Mouse (Mus musculus) thymus, postnatal 25 days (tissue): Measurements from ENCODE around the gene Cirbp.

ENCODE experiments used
- DNase-seq: peaks from one replicate; pipeline ENCODE4 v3.0.0; 2022

The Cirbp gene

GRCm38 (mm10) chr10:80138553-80139438 lies 27.0 kb upstream of the Cirbp start, which contains the start of gene Atp5d:
Gene Atp5d, plus strand, starts transcription at chr10:80138632.
- DNase-seq: peak; percentile 66

GRCm38 (mm10) chr10:80139439-80139775 lies 26.4 kb upstream of the Cirbp start:
- DNase-seq: no peak

- DNase-seq: no peak
Measured at GRCm38 (mm10) chr10:80139975-80140665, 25.7 kb upstream of the Cirbp start.

GRCm38 (mm10) chr10:80140666-80141035 lies 25.1 kb upstream of the Cirbp start, which contains the start of gene Cbarp:
Gene Cbarp, minus strand, starts transcription at chr10:80140835.
- DNase-seq: no peak

- DNase-seq: peak; percentile 96
Measured at GRCm38 (mm10) chr10:80141243-80141642, 24.5 kb upstream of the Cirbp start.

GRCm38 (mm10) chr10:80141786-80142529 lies 23.8 kb upstream of the Cirbp start:
- peak; percentile 90 for DNase-seq

GRCm38 (mm10) chr10:80142530-80142925 lies 23.3 kb upstream of the Cirbp start:
- DNase-seq: no peak

GRCm38 (mm10) chr10:80143664-80144063 lies 22.1 kb upstream of the Cirbp start:
- DNase-seq: no peak

GRCm38 (mm10) chr10:80144159-80144558 lies 21.6 kb upstream of the Cirbp start:
- DNase-seq: no peak

- peak; percentile 80 for DNase-seq
Measured at GRCm38 (mm10) chr10:80144864-80145838, 20.6 kb upstream of the Cirbp start.

GRCm38 (mm10) chr10:80145896-80146295 lies 19.9 kb upstream of the Cirbp start:
- no peak for DNase-seq

- no peak for DNase-seq
Measured at GRCm38 (mm10) chr10:80146568-80147011, 19.2 kb upstream of the Cirbp start.

GRCm38 (mm10) chr10:80147146-80147718 lies 18.6 kb upstream of the Cirbp start:
- DNase-seq: no peak

GRCm38 (mm10) chr10:80147719-80148601 lies 17.8 kb upstream of the Cirbp start, which contains the start of gene Midn:
Gene Midn, plus strand, starts transcription at chr10:80148272.
- peak; percentile 82 for DNase-seq

GRCm38 (mm10) chr10:80148610-80149290 lies 17.0 kb upstream of the Cirbp start:
- DNase-seq: peak; percentile 97

- DNase-seq: peak; percentile 97
Measured at GRCm38 (mm10) chr10:80149291-80150225, 16.2 kb upstream of the Cirbp start.

GRCm38 (mm10) chr10:80150226-80151210 lies 15.3 kb upstream of the Cirbp start:
- DNase-seq: peak; percentile 87
